Mouse (Mus musculus) forebrain, embryonic 15.5 days (tissue): ENCODE results near the gene Paxx. TPM values are rescaled to one million over a fixed set of nuclear protein-coding genes. Genes with fewer than 3 reads are reported as not detected.

Experiments
- ATAC-seq: fragments of 200-750 bp; cut with Nextera tagmentation; replicated peaks from 2 replicates; pipeline ENCODE4 v1.8.0; 2017; ENCODE audit warnings: mild to moderate bottlenecking, moderate TSS enrichment, moderate library complexity
- H3K27ac ChIP-seq: fragments of 300-500 bp; sonication (generic); replicated peaks from 2 replicates; pipeline ENCODE4 v1.5.1; 2015; ENCODE audit warnings: mild to moderate bottlenecking, inconsistent platforms
- H3K27me3 ChIP-seq: fragments of 300-500 bp; sonication (generic); 2 replicates; pipeline ENCODE4 v1.6.1; 2015; ENCODE audit warnings: inconsistent platforms
- H3K36me3 ChIP-seq: fragments of 300-500 bp; sonication (generic); 2 replicates; pipeline ENCODE4 v1.6.1; 2015; ENCODE audit warnings: mild to moderate bottlenecking, inconsistent platforms
- H3K4me1 ChIP-seq: fragments of 300-500 bp; sonication (generic); 2 replicates; pipeline ENCODE4 v1.6.1; 2015; ENCODE audit warnings: inconsistent platforms
- H3K4me2 ChIP-seq: fragments of 300-500 bp; sonication (generic); replicated peaks from 2 replicates; pipeline ENCODE4 v1.6.1; 2015; ENCODE audit warnings: mild to moderate bottlenecking, inconsistent platforms
- H3K4me3 ChIP-seq: fragments of 300-500 bp; sonication (generic); 2 replicates; pipeline ENCODE4 v1.5.1; 2015; ENCODE audit warnings: mild to moderate bottlenecking, inconsistent platforms
- H3K9ac ChIP-seq: fragments of 300-500 bp; sonication (generic); replicated peaks from 2 replicates; pipeline ENCODE4 v1.6.1; 2015; ENCODE audit warnings: mild to moderate bottlenecking, inconsistent platforms
- H3K9me3 ChIP-seq: fragments of 300-500 bp; sonication (generic); 2 replicates; pipeline ENCODE4 v1.6.1; 2016; ENCODE audit warnings: inconsistent platforms
- WGBS: fragments of 180-500 bp; shearing (Covaris S2); methylation state at CpG from one replicate; pipeline ENCODE4 v1.1.7; 2015; ENCODE audit warnings: mixed read lengths; 5-methylcytosine and 5-hydroxymethylcytosine counted together
- polyA plus RNA-seq: library from polyadenylated mRNA; unstranded; fragments of >200 nt; fragmentation: Nextera tagmentation; extraction: Ambion mirVana; gene quantifications from 2 replicates; pipeline ENCODE4 v1.2.1, GENCODE M21; 2015

Gene Paxx
- polyA plus RNA-seq, 1 experiment from 2014 or later, result 101 TPM

GRCm38 (mm10) chr2:25458911-25459310 lies 2.0 kb downstream of the Paxx start:
- H3K4me2 ChIP-seq, result no peak overlapping the region
- H3K4me1 ChIP-seq, result peaks cover 26% of the 10 kb centered on the region
- H3K27ac ChIP-seq, result no peak overlapping the region
- H3K36me3 ChIP-seq, result no peaks in the 10 kb centered on the region
- no peak overlapping the region for H3K9ac ChIP-seq
- no peak overlapping the region for H3K4me3 ChIP-seq
- ATAC-seq, result no peak
- 84% methylated on average over 5 of the region's 5 CpGs for WGBS
- no peaks in the 10 kb centered on the region for H3K9me3 ChIP-seq
- H3K27me3 ChIP-seq, result no peaks in the 10 kb centered on the region

GRCm38 (mm10) chr2:25457022-25457896 lies 3.6 kb downstream of the Paxx start:
- 86% methylated on average over 9 of the region's 9 CpGs for WGBS
- H3K4me3 ChIP-seq, result no peak overlapping the region
- no peak for ATAC-seq
- H3K9me3 ChIP-seq, result no peaks in the 10 kb centered on the region
- H3K27ac ChIP-seq, result no peak overlapping the region
- H3K27me3 ChIP-seq, result no peaks in the 10 kb centered on the region
- H3K4me1 ChIP-seq, result peaks cover 26% of the 10 kb centered on the region
- H3K4me2 ChIP-seq, result no peak overlapping the region
- no peak overlapping the region for H3K9ac ChIP-seq
- H3K36me3 ChIP-seq, result no peaks in the 10 kb centered on the region

GRCm38 (mm10) chr2:25456205-25456953 lies 4.5 kb downstream of the Paxx start, which contains the start of gene Clic3:
TSS of gene Clic3 (plus strand) at chr2:25456838.
- ATAC-seq, result no peak
- 68% methylated on average over 14 of the region's 14 CpGs for WGBS
- Histone ChIP-seq H3K4me2 (no peak within 1 kb of the TSS), H3K36me3 (no peaks in the 10 kb centered on the region), H3K4me1 (peaks cover 21% of the 10 kb centered on the region), H3K4me3 (no peak within 1 kb of the TSS), H3K27ac (no peak within 1 kb of the TSS), H3K9me3 (no peaks in the 10 kb centered on the region), H3K27me3 (no peaks in the 10 kb centered on the region), H3K9ac (no peak within 1 kb of the TSS)

- no peaks in the 10 kb centered on the region for H3K27me3 ChIP-seq
- H3K9ac ChIP-seq, result no peak overlapping the region
- ATAC-seq, result no peak
- H3K9me3 ChIP-seq, result no peaks in the 10 kb centered on the region
- H3K36me3 ChIP-seq, result peaks cover 5% of the 10 kb centered on the region; the same call in 1 of the 2 replicates
- H3K27ac ChIP-seq, result no peak overlapping the region
- H3K4me1 ChIP-seq, result no peaks in the 10 kb centered on the region
- 32% methylated on average over 1 of the region's 1 CpGs for WGBS
- H3K4me2 ChIP-seq, result no peak overlapping the region
- no peak overlapping the region for H3K4me3 ChIP-seq
These were observed 7.9 kb downstream of the Paxx start for GRCm38 (mm10) chr2:25452951-25453350.

- H3K4me3 ChIP-seq, result no peak overlapping the region
These were observed 9.8 kb downstream of the Paxx start for GRCm38 (mm10) chr2:25450853-25451647.

GRCm38 (mm10) chr2:25442682-25443081 lies 18.2 kb downstream of the Paxx start:
- Histone ChIP-seq H3K9ac (no peak overlapping the region), H3K27me3 (no peaks in the 10 kb centered on the region), H3K36me3 (peaks cover 82% of the 10 kb centered on the region), H3K9me3 (no peaks in the 10 kb centered on the region), H3K4me1 (no peaks in the 10 kb centered on the region), H3K4me3 (no peak overlapping the region), H3K27ac (no peak overlapping the region), H3K4me2 (no peak overlapping the region)
- WGBS, result 91% methylated on average over 14 of the region's 14 CpGs
- ATAC-seq, result no peak

More at GRCm38 (mm10) chr2:25450853-25451647, 9.8 kb downstream of the Paxx start:
- Histone ChIP-seq H3K36me3 (peaks cover 21% of the 10 kb centered on the region; the same call in 1 of the 2 replicates), H3K27me3 (no peaks in the 10 kb centered on the region), H3K27ac (no peak overlapping the region), H3K4me1 (no peaks in the 10 kb centered on the region), H3K9me3 (no peaks in the 10 kb centered on the region), H3K4me2 (no peak overlapping the region), H3K9ac (no peak overlapping the region)
- WGBS, result 90% methylated on average over 8 of the region's 8 CpGs
- ATAC-seq, result no peak

GRCm38 (mm10) chr2:25441067-25441466 lies 19.8 kb downstream of the Paxx start:
- ATAC-seq, result no peak
- no peak overlapping the region for H3K4me3 ChIP-seq

GRCm38 (mm10) chr2:25436286-25436820 lies 24.5 kb downstream of the Paxx start:
- H3K27ac ChIP-seq, result no peak overlapping the region
- H3K4me1 ChIP-seq, result peaks cover under 1% of the 10 kb centered on the region; the same call in 1 of the 2 replicates
- no peaks in the 10 kb centered on the region for H3K27me3 ChIP-seq
- ATAC-seq, result no peak
- no peak overlapping the region for H3K4me3 ChIP-seq
- no peak overlapping the region for H3K9ac ChIP-seq
- peaks cover 50% of the 10 kb centered on the region for H3K36me3 ChIP-seq
- 93% methylated on average over 10 of the region's 10 CpGs for WGBS
- H3K4me2 ChIP-seq, result no peak overlapping the region
- no peaks in the 10 kb centered on the region for H3K9me3 ChIP-seq

More at GRCm38 (mm10) chr2:25441067-25441466, 19.8 kb downstream of the Paxx start:
- WGBS, result 89% methylated on average over 20 of the region's 20 CpGs
- Histone ChIP-seq H3K36me3 (peaks cover 77% of the 10 kb centered on the region), H3K4me2 (no peak overlapping the region), H3K27ac (no peak overlapping the region), H3K27me3 (no peaks in the 10 kb centered on the region), H3K9ac (no peak overlapping the region), H3K4me1 (no peaks in the 10 kb centered on the region), H3K9me3 (no peaks in the 10 kb centered on the region)

- Histone ChIP-seq H3K36me3 (peaks cover 41% of the 10 kb centered on the region), H3K27ac (no peak overlapping the region)
These were observed 26.6 kb downstream of the Paxx start for GRCm38 (mm10) chr2:25434292-25434691.

GRCm38 (mm10) chr2:25433101-25433500 lies 27.8 kb downstream of the Paxx start:
- Histone ChIP-seq H3K9ac (no peak overlapping the region), H3K36me3 (peaks cover 29% of the 10 kb centered on the region), H3K9me3 (no peaks in the 10 kb centered on the region), H3K4me2 (no peak overlapping the region), H3K4me1 (peaks cover 26% of the 10 kb centered on the region), H3K4me3 (no peak overlapping the region), H3K27me3 (peaks cover 2% of the 10 kb centered on the region; the same call in 1 of the 2 replicates), H3K27ac (no peak overlapping the region)
- 93% methylated on average over 17 of the region's 17 CpGs for WGBS
- ATAC-seq, result no peak

More at GRCm38 (mm10) chr2:25434292-25434691, 26.6 kb downstream of the Paxx start:
- Histone ChIP-seq H3K4me1 (peaks cover 21% of the 10 kb centered on the region), H3K4me3 (no peak overlapping the region), H3K9ac (no peak overlapping the region), H3K27me3 (peaks cover 2% of the 10 kb centered on the region; the same call in 1 of the 2 replicates), H3K4me2 (no peak overlapping the region), H3K9me3 (no peaks in the 10 kb centered on the region)
- 91% methylated on average over 8 of the region's 8 CpGs for WGBS
- no peak for ATAC-seq

- H3K4me1 ChIP-seq, result peaks cover 31% of the 10 kb centered on the region
- no peak overlapping the region for H3K9ac ChIP-seq
- no peak for ATAC-seq
- H3K9me3 ChIP-seq, result no peaks in the 10 kb centered on the region
- WGBS, result 88% methylated on average over 11 of the region's 11 CpGs
- H3K27ac ChIP-seq, result no peak overlapping the region
- peaks cover 23% of the 10 kb centered on the region for H3K36me3 ChIP-seq
- no peak overlapping the region for H3K4me3 ChIP-seq
- H3K27me3 ChIP-seq, result peaks cover 2% of the 10 kb centered on the region; the same call in 1 of the 2 replicates
- H3K4me2 ChIP-seq, result no peak overlapping the region
These were observed 28.4 kb downstream of the Paxx start for GRCm38 (mm10) chr2:25432326-25433098.
